Mouse (Mus musculus): ENCODE data around the gene Stag3.

DNA sequence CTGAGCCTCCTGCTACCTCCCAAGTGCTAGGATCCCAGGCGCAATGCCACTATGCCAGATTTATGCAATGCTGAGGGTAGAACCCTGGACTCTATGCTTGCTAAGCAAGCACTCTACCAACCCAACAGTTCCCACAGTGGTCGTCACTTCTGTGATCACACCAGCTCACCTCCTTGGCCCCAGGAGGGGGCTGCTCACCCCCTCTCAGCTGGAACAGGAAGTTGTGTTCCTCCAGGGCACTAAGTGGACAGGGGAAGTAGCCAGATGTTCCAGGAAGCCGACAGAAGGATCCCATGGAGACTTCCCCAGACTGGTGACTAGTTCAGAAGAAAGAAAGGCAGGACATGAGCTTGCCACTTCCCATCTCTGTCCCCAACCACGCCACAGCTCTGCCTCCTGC lies 18.0 kb upstream of the Stag3 start:
- TF ChIP-seq CTCF (IDR thresholded peaks at IDR 0.05; ENCODE audit: extremely low read depth, insufficient read length, insufficient replicate concordance, low read depth, low read length) (no peak), POLR2A (IDR thresholded peaks at IDR 0.05; ENCODE audit: low read depth, low read length) (no peak)

All from small intestine, adult 2 months (tissue).